Mouse (Mus musculus): Measurements from ENCODE around the gene Pou3f1.

- TF ChIP-seq CTCF (IDR thresholded peaks at IDR 0.05; ENCODE audit: low read depth) (no peak), EP300 (IDR thresholded peaks at IDR 0.05; ENCODE audit: low read depth) (no peak)
These were observed 15.0 kb downstream of the Pou3f1 start for GRCm38 (mm10) chr4:124671583-124671982.

Measured in liver, postnatal 0 days (tissue).